Mouse (Mus musculus): ENCODE data around the gene Lrrc29. TPM values are rescaled to one million over a fixed set of nuclear protein-coding genes. Genes with fewer than 3 reads are reported as not detected.
A peak's percentile ranks its signal among the peaks of the same experiment; 100 is the strongest.

The Lrrc29 gene
- total RNA-seq, 2 experiments from 2014 or later = 7.6 to 7.7 TPM

- no peak for TF ChIP-seq CTCF (conservative IDR thresholded peaks at IDR 0.05)
- DNase-seq (ENCODE audit: low spot score in 2 of 2) = no peak
- H3K4me3 ChIP-seq = no peak overlapping the region
- no peak overlapping the region for H3K27ac ChIP-seq
Observed at GRCm38 (mm10) chr8:105338992-105339391, 12.9 kb upstream of the Lrrc29 start.

GRCm38 (mm10) chr8:105336373-105337130, 10.5 kb upstream of the Lrrc29 start:
- no peak for TF ChIP-seq CTCF (conservative IDR thresholded peaks at IDR 0.05)
- H3K27ac ChIP-seq = no peak overlapping the region
- no peak overlapping the region for H3K4me3 ChIP-seq
- no peak for DNase-seq (ENCODE audit: low spot score in 2 of 2)

GRCm38 (mm10) chr8:105332523-105332922, 6.4 kb upstream of the Lrrc29 start:
- H3K27ac ChIP-seq = no peak overlapping the region
- no peak for DNase-seq (ENCODE audit: low spot score in 2 of 2)
- H3K4me3 ChIP-seq = no peak overlapping the region
- no peak for TF ChIP-seq CTCF (conservative IDR thresholded peaks at IDR 0.05)

GRCm38 (mm10) chr8:105331931-105332330, 5.9 kb upstream of the Lrrc29 start:
- Histone ChIP-seq H3K4me3 (no peak overlapping the region), H3K27ac (no peak overlapping the region)
- no peak for TF ChIP-seq CTCF (conservative IDR thresholded peaks at IDR 0.05)
- no peak for DNase-seq (ENCODE audit: low spot score in 2 of 2)

GRCm38 (mm10) chr8:105331469-105331868, 5.4 kb upstream of the Lrrc29 start:
- no peak for DNase-seq (ENCODE audit: low spot score in 2 of 2)

GRCm38 (mm10) chr8:105330325-105330724, 4.2 kb upstream of the Lrrc29 start:
- TF ChIP-seq CTCF (conservative IDR thresholded peaks at IDR 0.05) = no peak
- DNase-seq (ENCODE audit: low spot score in 2 of 2) = no peak
- Histone ChIP-seq H3K4me3 (no peak overlapping the region), H3K27ac (no peak overlapping the region)

More at GRCm38 (mm10) chr8:105331469-105331868, 5.4 kb upstream of the Lrrc29 start:
- no peak for TF ChIP-seq CTCF (conservative IDR thresholded peaks at IDR 0.05)
- no peak overlapping the region for H3K27ac ChIP-seq
- H3K4me3 ChIP-seq = no peak overlapping the region

GRCm38 (mm10) chr8:105326968-105327367, 890 bp upstream of the Lrrc29 start:
- H3K27ac ChIP-seq = peak overlapping the region; percentile 98
- peak overlapping the region; percentile 99 for H3K4me3 ChIP-seq

GRCm38 (mm10) chr8:105325641-105326093, 411 bp downstream of the Lrrc29 start:
- no peak for DNase-seq (ENCODE audit: low spot score in 2 of 2)
- Histone ChIP-seq H3K4me3 (peak overlapping the region; percentile 99), H3K27ac (peak overlapping the region; percentile 98)
- TF ChIP-seq CTCF (conservative IDR thresholded peaks at IDR 0.05) = no peak

More at GRCm38 (mm10) chr8:105326968-105327367, 890 bp upstream of the Lrrc29 start:
- DNase-seq (ENCODE audit: low spot score in 2 of 2) = no peak
- no peak for TF ChIP-seq CTCF (conservative IDR thresholded peaks at IDR 0.05)

GRCm38 (mm10) chr8:105323183-105323582, 2.9 kb downstream of the Lrrc29 start:
- no peak for DNase-seq (ENCODE audit: low spot score in 2 of 2)
- no peak overlapping the region for H3K4me3 ChIP-seq
- TF ChIP-seq CTCF (conservative IDR thresholded peaks at IDR 0.05) = no peak
- no peak overlapping the region for H3K27ac ChIP-seq

- H3K27ac ChIP-seq = no peak overlapping the region
- H3K4me3 ChIP-seq = no peak overlapping the region
- no peak for DNase-seq (ENCODE audit: low spot score in 2 of 2)
- TF ChIP-seq CTCF (conservative IDR thresholded peaks at IDR 0.05) = no peak
Observed at GRCm38 (mm10) chr8:105318662-105319190, 7.4 kb downstream of the Lrrc29 start.

GRCm38 (mm10) chr8:105317941-105318340, 8.1 kb downstream of the Lrrc29 start:
- no peak for DNase-seq (ENCODE audit: low spot score in 2 of 2)
- Histone ChIP-seq H3K4me3 (no peak overlapping the region), H3K27ac (no peak overlapping the region; the same call in 1 of the 2 replicates)
- no peak for TF ChIP-seq CTCF (conservative IDR thresholded peaks at IDR 0.05)

- Histone ChIP-seq H3K27ac (no peak overlapping the region), H3K4me3 (no peak overlapping the region)
- no peak for DNase-seq (ENCODE audit: low spot score in 2 of 2)
- TF ChIP-seq CTCF (conservative IDR thresholded peaks at IDR 0.05) = no peak
Observed at GRCm38 (mm10) chr8:105315073-105315769, 10.9 kb downstream of the Lrrc29 start.

Data from layer of hippocampus, adult 2 months (tissue).